Mouse (Mus musculus) CD4-positive helper T cell, adult 2 months (primary cell): ENCODE data around the gene Cntrl.

ENCODE experiments used
- DNase-seq: peaks from one replicate; pipeline ENCODE4 v3.0.0-alpha.2; 2012; ENCODE audit warnings: low read depth, missing footprints, low spot score

Gene Cntrl

DNA sequence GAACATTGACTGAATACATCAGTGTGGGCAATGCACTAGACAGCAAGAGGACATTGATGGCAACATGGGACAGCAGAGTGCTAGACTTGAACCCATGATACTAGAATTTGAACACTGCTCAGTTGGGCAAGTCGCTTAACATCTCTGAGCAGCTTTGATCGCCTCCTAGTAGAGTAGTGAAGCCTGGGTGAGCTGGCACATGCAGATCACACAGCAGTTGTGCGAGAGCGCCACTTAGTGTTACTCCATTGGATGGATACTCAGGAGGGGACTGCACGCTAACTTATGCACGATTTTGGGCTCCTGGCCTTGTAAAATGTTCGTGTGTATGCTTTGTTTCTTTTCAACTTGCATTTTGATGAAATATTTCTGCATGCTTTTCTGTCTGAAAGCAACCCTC lies 15.4 kb downstream of the Cntrl start:
- DNase-seq: no peak

DNA sequence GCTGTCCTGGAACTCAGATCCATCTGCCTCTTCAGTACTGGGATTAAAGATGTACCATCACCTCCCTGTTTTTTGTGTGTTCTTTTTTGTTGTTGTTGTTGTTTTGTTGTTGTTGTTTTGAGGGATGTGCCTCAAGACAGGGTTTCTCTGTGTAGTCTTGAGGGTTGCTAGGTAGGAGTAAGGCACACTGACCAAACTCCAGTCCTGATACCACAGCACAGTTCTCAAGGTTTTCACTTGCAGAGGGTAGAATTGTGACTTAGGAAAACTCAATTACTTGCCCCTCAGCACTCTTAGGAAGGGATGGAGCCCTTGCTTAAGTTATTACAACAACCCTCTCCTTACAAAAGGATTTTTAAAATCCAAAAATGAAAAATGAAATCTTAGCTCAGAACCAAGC lies 22.2 kb downstream of the Cntrl start:
- no peak for DNase-seq

DNA sequence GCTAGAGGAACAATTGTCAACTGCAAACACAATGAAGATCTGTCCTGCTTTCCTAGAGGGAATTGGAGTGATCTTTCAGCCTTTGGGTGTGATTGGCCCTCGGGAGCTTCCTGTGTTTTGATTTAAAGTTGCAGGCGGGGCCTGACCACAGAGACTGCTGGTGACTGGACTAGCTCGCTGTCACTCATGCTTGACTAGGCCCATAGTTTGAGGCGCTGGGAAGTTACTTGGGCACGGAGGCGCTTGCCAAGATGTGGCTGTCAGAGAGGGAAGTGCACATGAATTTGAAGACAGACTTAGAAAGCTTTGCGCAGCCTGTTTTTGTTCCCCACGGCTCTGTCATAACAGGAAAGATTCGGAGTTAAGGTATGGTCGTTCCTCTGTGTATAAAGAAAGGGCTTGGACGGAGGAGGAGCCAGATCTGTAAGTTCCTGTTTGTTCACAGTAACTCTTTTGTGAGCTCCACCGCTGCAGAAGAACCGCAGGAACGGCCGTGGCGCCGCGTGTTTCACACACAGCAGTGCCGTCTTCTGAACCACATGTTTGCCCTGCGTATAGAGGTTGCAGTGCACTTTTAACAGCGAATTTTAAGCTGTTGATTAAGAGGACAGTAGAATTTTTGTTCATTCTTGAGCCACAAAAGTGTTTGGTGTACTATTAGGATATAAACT lies 22.8 kb downstream of the Cntrl start:
- DNase-seq: peak; percentile 96

- no peak for DNase-seq
Measured at GRCm38 (mm10) chr2:35132662-35133055, 23.4 kb downstream of the Cntrl start.

DNA sequence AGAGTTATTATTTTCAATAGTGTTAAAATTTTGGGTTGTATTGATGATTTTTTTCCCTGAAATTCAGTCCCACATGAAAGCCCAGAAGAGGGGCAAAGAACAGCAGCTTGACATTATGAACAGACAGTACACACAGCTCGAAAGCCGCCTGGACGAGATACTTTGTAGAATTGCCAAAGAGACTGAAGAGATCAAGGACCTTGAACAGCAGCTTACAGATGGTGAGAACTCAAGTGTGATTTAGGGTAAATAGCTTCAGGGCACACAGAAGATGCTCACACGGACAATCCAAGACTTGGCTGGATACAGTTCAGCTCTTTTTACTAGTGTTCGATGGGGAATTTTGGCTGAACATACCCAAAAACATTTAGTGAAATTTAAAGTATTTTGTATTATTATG lies 24.6 kb downstream of the Cntrl start:
- no peak for DNase-seq

DNA sequence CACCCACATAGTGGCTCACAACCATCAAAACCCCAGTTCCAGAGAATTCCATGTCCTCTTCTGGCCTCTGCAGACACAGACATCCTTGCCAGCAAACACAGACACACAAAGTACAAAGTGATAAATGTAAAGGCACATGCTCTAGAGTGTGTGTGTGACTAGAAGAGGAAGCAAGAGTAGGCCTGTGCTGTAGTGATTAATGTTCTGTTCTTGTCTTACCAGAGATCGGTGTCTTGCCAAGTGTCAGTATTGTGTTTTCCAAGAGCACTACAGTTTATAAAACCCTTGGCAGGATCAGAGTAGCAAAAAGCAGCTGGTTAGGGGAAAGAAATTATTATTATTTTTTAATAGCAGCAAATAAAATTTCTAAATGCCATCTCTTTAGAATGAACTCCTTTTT lies 29.3 kb downstream of the Cntrl start:
- DNase-seq: no peak

DNA sequence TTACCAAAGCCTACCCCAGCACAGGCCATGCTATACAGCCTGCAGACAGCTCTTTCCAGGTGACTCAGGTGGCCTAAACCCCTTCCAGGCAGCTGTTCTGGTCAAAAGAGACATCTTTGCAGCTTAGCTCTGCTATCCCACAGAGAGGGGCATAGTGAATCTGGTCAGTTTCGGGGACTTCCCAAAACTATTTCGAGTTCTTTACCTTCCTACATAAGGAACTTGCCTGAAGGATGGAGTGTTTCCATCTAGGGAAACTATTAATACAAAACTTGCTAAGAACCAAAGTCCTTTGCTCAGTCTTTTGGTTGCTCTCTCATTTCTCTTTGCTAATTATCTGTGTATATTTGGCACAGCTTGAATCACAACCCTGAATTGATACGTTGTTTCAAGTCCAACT lies 32.4 kb downstream of the Cntrl start:
- no peak for DNase-seq

DNA sequence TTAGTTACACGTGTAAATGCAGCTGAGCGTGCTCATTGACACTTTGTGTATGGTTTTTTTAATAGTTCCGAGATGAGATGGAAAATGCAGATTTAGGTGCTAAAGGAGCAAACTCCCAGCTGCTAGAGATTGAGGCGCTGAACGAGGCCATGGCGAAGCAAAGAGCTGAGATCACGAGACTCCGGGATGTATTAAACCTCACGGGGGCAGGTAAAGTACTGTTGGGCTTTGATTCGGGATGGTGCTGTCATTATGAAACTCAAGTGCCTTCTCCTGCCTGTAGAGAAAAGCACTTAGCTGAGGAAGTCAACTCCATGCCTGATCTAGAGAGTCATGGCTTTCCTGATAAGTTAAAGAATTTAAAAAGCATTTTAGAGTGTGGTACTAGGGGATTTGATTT lies 39.5 kb downstream of the Cntrl start:
- no peak for DNase-seq

DNA sequence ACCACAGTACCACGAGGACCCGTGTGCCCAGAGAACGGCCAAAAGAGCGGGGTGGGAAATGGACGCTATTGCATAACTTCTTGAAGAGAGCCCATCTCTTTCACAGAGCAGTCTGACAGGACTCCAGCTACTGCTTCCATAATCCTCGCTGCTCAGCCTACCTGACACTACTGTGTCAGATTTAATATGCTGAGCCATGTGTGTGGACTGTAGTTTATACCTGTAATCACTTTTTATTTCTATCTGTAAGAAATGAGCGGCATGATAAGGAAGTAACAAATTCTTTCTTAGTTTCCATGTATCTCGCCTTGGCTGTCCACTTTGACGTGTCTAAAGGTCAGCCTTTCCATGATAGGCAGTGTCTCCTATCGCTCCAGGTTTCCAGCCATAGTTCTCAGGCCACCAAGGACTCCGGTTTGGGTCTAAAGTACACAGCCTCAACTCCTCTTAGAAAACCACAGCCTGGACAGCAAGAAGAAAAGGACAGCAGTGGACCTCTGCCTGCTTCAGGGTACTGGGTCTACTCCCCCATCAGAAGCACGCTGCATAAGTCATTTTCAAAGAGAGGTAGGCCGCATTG lies 42.1 kb downstream of the Cntrl start:
- DNase-seq: no peak

DNA sequence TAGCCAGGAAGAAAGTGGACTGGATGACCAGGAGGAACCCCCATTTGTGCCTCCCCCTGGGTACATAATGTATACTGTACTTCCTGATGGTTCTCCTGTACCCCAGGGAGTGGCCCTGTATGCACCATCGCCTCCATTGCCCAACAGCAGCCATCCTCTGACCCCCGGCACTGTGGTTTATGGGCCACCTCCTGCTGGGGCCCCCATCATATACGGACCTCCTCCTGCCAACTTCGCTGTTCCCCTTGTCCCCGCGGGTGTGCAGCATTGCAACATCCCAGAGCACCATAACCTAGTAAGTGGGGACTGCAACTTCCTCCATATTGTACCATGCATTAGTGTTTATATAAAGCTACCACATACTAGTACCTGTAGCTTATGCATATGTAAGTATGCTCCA lies 43.9 kb downstream of the Cntrl start:
- no peak for DNase-seq

- no peak for DNase-seq
Measured at GRCm38 (mm10) chr2:35153844-35154554, 44.7 kb downstream of the Cntrl start.

GRCm38 (mm10) chr2:35156985-35157384 lies 47.7 kb downstream of the Cntrl start:
- no peak for DNase-seq

- DNase-seq: no peak
Measured at GRCm38 (mm10) chr2:35157836-35158235, 48.5 kb downstream of the Cntrl start.

DNA sequence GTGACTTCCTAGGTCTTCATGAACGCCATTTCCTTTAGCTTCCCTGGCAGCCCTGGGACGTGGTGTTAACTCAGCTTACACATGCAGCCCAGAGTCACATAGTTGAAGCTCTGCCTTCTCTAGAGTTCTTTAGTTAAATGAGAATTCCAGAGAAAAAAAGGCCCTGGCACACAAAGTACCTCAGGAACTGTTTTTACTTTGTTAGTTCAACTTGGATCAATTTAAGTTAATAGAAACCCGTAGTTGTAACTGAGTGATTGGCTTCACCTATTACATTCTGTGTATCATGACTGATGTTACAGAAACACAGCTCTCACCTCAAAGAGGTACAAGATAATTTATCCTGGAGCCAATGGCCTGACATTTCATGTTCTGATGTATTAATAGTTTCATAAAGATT lies 49.1 kb downstream of the Cntrl start:
- no peak for DNase-seq

DNA sequence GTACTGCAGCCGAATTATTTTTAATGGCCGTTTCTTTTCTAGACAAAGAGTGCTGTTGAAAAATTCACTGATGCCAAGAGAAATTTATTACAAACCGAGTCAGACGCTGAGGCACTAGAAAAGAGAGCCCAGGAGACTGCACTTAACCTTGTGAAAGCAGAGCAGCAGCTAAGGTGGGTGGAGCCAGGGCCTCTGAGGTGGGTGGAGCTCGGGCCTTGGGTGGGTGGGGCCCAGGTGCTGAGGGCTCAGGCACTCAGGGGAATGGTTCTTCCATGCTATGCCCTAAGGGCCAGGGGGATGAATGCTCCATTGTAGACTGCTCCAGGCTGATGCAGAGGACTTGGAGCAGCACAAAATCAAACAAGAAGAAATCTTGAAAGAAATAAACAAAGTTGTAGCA lies 50.9 kb downstream of the Cntrl start:
- DNase-seq: peak; percentile 12

DNA sequence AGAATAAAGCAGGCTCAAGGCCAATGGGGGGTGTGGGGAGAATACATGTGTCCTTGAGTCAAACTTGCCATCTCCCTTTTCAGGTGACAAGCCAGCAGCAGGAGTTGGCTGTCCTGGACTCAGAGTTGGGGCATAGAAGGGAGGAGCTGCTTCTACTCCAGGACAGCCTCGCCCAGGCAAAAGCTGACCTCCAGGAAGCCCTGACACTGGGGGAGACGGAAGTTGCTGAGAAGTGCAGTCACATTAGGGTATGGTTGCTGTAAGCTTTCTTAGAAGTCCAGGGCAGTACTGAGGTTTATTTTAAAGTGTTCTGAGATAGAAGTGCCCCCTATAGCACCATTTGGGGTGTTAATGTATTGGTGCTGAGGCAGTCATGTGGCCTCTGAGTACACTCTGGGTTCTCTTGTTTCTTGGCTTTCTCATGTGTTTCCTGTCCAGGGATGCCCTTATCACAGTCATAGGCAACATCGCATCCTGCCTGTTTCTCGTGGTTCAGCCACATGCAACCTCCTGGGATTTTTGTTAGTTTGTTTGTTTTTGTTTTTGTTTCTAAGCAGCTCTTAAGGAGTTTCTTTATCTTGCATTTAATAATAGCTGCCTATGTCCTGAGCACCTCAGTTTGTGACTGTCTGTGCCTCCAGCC lies 52.7 kb downstream of the Cntrl start:
- no peak for DNase-seq

- DNase-seq: no peak
Measured at GRCm38 (mm10) chr2:35163396-35163795, 54.1 kb downstream of the Cntrl start.

DNA sequence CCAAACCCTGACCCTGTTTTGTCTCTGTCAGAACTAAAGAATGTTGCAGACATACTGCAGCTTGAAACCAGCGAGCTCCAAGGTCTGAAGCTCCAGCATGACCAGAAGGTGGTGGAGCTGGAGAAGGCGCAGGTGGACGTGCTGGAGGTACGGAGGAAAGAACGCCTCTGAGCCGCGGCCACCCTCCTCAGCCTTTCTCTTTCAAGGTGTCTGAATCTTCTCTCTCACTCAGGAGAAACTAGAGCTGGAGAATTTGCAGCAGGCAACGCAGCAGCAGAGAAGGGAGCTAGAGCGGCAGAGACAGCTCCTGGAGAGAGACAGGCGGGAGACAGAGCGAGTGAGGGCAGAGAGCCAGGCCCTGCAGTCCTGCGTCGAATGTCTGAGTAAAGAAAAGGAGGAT lies 56.1 kb downstream of the Cntrl start:
- no peak for DNase-seq

DNA sequence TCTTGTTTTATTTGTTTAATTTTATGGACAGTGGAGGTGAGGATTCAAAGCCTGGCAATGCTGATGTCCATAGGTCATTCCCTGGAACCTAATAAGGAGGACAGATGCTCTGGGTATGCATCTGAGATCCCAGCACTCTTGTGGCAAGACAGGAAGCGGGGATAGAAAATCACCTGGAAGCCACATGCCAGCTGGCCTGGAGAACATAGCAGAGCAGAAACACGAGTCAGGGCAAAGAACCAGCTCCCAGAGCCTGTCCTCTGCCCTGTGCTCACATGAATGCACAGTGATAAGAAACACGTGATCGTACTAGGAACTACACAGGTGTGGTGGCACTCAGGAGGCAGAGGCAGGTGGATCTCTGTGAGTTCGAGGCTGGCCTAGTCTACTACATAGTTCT lies 57.5 kb downstream of the Cntrl start:
- no peak for DNase-seq

GRCm38 (mm10) chr2:35169452-35169851 lies 60.2 kb downstream of the Cntrl start:
- no peak for DNase-seq

DNA sequence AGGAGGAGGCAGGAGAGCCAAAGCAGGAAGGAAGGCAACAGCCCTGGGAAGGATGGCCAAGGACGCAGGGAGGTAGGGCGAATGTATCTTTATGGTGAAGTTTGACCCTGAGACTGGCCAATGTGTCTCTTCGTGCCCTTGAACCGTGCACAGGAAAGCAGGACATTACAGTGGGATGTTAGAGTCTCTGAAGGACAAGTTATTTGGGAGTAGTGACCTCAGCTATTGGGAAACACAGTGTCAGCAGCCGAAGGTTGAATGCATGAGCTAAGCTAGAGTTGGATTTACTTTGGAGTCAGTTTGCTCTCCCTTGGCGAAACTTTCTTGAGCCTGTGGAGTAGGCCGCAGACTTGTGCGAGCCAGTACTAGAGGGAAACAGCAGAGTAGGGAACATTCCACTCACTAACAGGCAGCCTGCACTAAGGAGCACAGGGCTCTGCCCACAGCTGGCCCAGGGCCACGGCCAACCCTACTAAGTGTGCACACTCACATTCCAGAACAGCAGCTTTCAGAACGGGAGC lies 62.1 kb downstream of the Cntrl start:
- no peak for DNase-seq

- DNase-seq: no peak
Measured at GRCm38 (mm10) chr2:35172246-35172645, 63.0 kb downstream of the Cntrl start.
